Mouse (Mus musculus): ENCODE data around the gene Abcb11.

The Abcb11 gene

GRCm38 (mm10) chr2:69188732-69189131 lies 153.7 kb downstream of the Abcb11 start:
- DNase-seq (ENCODE audit: low read depth), result no peak

Measured in induced T-regulatory cell, adult 2 months (primary cell).